Mouse (Mus musculus) lung, embryonic 15.5 days (tissue): Measurements from ENCODE around the gene Gm525. TPM values are rescaled to one million over a fixed set of nuclear protein-coding genes. Genes with fewer than 3 reads are reported as not detected.
A peak's percentile ranks its signal among the peaks of the same experiment; 100 is the strongest.

ENCODE experiments used
- ATAC-seq: fragments of 200-750 bp; cut with Nextera tagmentation; 2 replicates; pipeline ENCODE4 v1.8.0; 2017; ENCODE audit warnings: moderate number of reproducible peaks, borderline replicate concordance; ENCODE audit not compliant: low FRiP score, low TSS enrichment; ENCODE audit errors: extremely low read depth
- H3K27ac ChIP-seq: fragments of 300-500 bp; sonication (generic); 2 replicates; pipeline ENCODE4 v1.5.1; 2015; ENCODE audit warnings: moderate library complexity, mild to moderate bottlenecking, inconsistent platforms
- H3K27me3 ChIP-seq: fragments of 300-500 bp; sonication (generic); 2 replicates; pipeline ENCODE4 v1.6.1; 2015; ENCODE audit warnings: inconsistent platforms
- H3K36me3 ChIP-seq: fragments of 300-500 bp; sonication (generic); 2 replicates; pipeline ENCODE4 v1.6.1; 2015; ENCODE audit warnings: inconsistent platforms
- H3K4me1 ChIP-seq: fragments of 300-500 bp; sonication (generic); 2 replicates; pipeline ENCODE4 v1.6.1; 2015; ENCODE audit warnings: inconsistent platforms
- H3K4me2 ChIP-seq: fragments of 300-500 bp; sonication (generic); 2 replicates; pipeline ENCODE4 v1.6.1; 2015; ENCODE audit warnings: inconsistent platforms, mild to moderate bottlenecking, moderate library complexity
- H3K4me3 ChIP-seq: fragments of 300-500 bp; sonication (generic); 2 replicates; pipeline ENCODE4 v1.5.1; 2015; ENCODE audit warnings: mild to moderate bottlenecking, inconsistent platforms
- H3K9ac ChIP-seq: fragments of 300-500 bp; sonication (generic); 2 replicates; pipeline ENCODE4 v1.6.1; 2015; ENCODE audit warnings: inconsistent platforms
- H3K9me3 ChIP-seq: fragments of 300-500 bp; sonication (generic); 2 replicates; pipeline ENCODE4 v1.6.1; 2016; ENCODE audit warnings: inconsistent platforms
- WGBS: fragments of 180-500 bp; shearing (Covaris S2); methylation state at CpG from one replicate; pipeline ENCODE4 v1.1.7; 2015; 5-methylcytosine and 5-hydroxymethylcytosine counted together
- polyA plus RNA-seq: library from polyadenylated mRNA; unstranded; fragments of >200 nt; fragmentation: Nextera tagmentation; extraction: Ambion mirVana; gene quantifications from 2 replicates; pipeline ENCODE4 v1.2.1, GENCODE M21; 2015

The Gm525 gene
- polyA plus RNA-seq, 1 experiment from 2014 or later, result 2.2 TPM

DNA sequence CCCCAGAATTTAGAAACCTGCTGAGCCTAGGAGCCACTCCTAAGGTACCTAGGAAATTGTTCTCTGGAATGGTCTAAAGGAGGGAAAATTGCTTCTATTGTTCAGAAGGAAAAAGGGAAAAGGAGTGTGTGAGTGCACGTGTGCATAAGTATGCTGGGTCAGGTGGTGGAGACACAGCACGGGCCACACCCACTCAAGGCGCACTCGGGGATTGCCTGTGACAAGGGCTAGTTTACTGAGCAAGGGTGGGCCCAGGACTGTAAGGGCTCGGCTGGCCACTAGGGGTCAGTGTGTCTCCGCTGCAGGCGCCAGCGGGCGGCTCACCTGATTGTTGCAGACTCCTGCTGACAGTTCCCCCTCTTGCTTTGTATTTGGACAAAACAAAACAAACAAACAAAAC is 26.8 kb downstream of the Gm525 start:
- Histone ChIP-seq H3K36me3 (no peaks in the 10 kb centered on the region), H3K9ac (0 out of 2 replicates have a peak overlapping the region, but pooled peaks have one; percentile 37), H3K27ac (no peak overlapping the region)

DNA sequence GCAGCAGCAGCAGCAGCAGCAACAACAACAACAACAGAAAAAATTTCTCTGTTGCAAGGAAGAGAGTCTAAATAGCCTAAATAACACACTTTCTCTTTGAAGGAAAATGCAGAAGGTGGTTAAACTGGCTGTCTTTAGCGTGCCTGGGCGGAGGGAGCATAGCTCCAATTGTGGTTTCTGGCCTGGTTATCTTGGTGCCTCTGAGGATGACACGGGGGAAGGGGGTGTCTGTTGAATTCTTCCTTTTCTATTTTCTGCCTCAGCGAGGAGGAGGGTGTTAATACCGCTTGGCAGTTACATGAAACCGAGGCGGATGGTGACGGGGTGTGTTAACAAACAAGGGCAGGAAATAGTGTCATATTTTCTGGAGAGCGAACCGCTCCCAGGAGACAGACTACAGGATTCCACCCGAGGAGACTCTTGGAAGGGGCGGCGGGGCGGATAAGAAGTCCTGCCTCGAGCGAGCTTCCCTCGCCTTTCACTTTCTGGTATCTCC is 27.2 kb downstream of the Gm525 start:
- Histone ChIP-seq H3K4me3 (peak overlapping the region; percentile 40), H3K9ac (peak overlapping the region; percentile 37; the same call in 1 of the 2 replicates), H3K27me3 (no peaks in the 10 kb centered on the region), H3K4me2 (peak overlapping the region; percentile 76), H3K4me1 (no peaks in the 10 kb centered on the region), H3K27ac (no peak overlapping the region), H3K9me3 (no peaks in the 10 kb centered on the region), H3K36me3 (no peaks in the 10 kb centered on the region)
- no peak for ATAC-seq
- WGBS, result 13% methylated on average over 17 of the region's 17 CpGs

More for the DNA sequence above, 26.8 kb downstream of the Gm525 start:
- Histone ChIP-seq H3K27me3 (no peaks in the 10 kb centered on the region), H3K4me3 (peak overlapping the region; percentile 40), H3K4me1 (no peaks in the 10 kb centered on the region), H3K4me2 (peak overlapping the region; percentile 76), H3K9me3 (no peaks in the 10 kb centered on the region)
- peak; percentile 78; the same call in 1 of the 2 replicates for ATAC-seq
- 0% methylated on average over 9 of the region's 9 CpGs for WGBS

DNA sequence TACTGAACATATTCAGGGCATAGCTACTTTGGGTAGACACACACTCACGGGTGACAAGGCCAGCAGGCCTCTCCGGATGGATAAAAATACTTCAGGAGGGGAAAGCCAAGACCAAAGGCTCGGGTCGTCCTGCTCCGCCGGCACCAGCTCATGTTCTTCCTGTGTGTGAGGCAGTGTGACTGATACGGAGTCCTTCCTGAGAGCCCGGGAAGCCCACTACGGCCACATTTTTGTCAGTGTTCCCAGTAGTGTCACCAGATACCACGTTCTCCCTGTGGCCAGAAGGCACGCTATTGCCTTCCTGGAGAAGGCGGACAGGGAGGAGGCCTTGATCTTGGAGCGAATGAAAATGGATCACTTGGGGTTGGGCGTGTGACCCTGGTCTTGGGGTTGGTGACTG is 29.5 kb downstream of the Gm525 start:
- Histone ChIP-seq H3K9me3 (no peaks in the 10 kb centered on the region), H3K36me3 (no peaks in the 10 kb centered on the region), H3K4me1 (no peaks in the 10 kb centered on the region), H3K4me2 (no peak overlapping the region), H3K27me3 (no peaks in the 10 kb centered on the region), H3K9ac (no peak overlapping the region), H3K27ac (no peak overlapping the region), H3K4me3 (no peak overlapping the region)
- WGBS, result 79% methylated on average over 14 of the region's 14 CpGs
- ATAC-seq, result no peak

DNA sequence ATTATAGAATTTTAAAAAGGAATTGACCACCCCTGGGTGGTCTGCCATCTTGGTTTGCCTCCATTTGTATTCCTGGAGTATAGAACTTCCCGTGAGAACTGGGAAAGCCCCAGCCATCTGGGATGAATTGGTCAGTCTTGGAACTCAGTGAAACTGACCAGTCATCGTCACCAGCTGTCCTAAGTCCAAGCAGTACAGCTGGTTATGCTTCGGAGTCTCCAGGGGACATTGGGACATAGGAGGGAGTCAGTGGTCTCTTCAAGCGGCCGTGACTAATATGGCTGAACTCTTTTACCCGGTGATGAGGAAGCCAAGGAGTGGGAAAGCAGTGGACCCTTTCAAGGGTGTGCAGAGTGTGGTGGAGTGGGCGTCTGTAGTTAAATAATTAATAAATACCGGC is 31.6 kb downstream of the Gm525 start:
- no peaks in the 10 kb centered on the region for H3K4me1 ChIP-seq
- no peak; the same call in 1 of the 2 replicates for ATAC-seq
- no peaks in the 10 kb centered on the region for H3K27me3 ChIP-seq
- no peaks in the 10 kb centered on the region for H3K36me3 ChIP-seq
- no peaks in the 10 kb centered on the region for H3K9me3 ChIP-seq
- H3K9ac ChIP-seq, result no peak overlapping the region
- no peak overlapping the region for H3K4me3 ChIP-seq
- H3K4me2 ChIP-seq, result no peak overlapping the region
- no peak overlapping the region for H3K27ac ChIP-seq
- WGBS, result 94% methylated on average over 8 of the region's 8 CpGs

DNA sequence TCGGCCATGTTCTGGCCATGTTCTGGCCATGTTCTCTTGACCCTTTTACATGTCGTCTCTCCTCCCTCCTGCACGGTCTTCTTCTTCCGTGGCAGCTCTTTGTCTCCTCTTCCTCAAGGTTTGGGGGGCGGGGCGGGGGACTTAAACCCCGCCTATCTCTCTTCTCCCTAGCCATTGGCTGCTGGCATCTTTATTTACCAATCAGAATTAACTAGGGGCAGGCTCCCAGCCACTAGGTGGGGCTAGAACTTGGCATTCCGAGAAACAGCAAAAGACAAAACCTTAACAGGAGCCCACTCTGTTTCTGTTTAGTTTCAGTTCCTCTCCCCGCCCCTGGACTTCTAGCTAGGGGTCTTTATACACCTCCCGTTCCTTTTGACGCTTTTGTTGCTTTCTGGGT is 32.2 kb downstream of the Gm525 start:
- no peaks in the 10 kb centered on the region for H3K4me1 ChIP-seq
- no peaks in the 10 kb centered on the region for H3K36me3 ChIP-seq
- no peak overlapping the region for H3K27ac ChIP-seq
- 87% methylated on average over 11 of the region's 11 CpGs for WGBS
- no peak for ATAC-seq
- H3K27me3 ChIP-seq, result no peaks in the 10 kb centered on the region
- no peak overlapping the region for H3K9ac ChIP-seq
- no peaks in the 10 kb centered on the region for H3K9me3 ChIP-seq
- H3K4me2 ChIP-seq, result no peak overlapping the region
- no peak overlapping the region for H3K4me3 ChIP-seq

DNA sequence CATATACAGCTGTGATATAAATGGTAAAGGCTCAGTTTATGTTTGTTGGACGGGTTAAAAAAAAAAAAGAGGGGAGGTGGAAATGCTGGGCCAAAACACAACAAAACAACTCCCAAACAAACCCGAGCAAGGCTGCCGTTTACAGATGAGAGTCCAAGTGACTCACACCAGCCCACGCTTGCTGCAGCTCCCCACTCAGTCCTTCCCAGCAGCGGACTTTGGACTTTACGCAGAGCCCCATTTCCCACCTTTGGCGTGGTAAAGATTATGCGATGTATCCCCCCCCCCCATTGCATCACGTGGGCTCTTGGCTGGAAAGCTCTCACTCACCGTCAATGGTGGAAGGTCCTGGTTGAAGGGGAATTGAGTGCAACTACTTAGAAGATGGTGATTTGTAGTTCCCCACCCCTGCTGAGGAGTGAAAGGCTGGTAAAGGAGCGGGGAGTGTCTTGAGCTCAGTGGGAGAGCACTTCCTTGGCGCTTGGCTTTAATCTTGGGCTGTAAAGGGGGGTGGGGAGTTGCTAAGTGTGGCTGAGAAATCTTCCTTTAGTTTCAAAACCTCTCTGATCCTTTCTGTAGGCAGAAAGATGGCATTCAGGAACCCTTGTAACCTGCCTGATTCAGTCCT is 33.7 kb downstream of the Gm525 start:
- Histone ChIP-seq H3K9ac (no peak overlapping the region), H3K4me3 (no peak overlapping the region), H3K4me1 (no peaks in the 10 kb centered on the region), H3K9me3 (no peaks in the 10 kb centered on the region), H3K36me3 (no peaks in the 10 kb centered on the region), H3K27me3 (no peaks in the 10 kb centered on the region), H3K27ac (no peak overlapping the region), H3K4me2 (no peak overlapping the region)
- WGBS, result 31% methylated on average over 12 of the region's 12 CpGs
- ATAC-seq, result no peak

DNA sequence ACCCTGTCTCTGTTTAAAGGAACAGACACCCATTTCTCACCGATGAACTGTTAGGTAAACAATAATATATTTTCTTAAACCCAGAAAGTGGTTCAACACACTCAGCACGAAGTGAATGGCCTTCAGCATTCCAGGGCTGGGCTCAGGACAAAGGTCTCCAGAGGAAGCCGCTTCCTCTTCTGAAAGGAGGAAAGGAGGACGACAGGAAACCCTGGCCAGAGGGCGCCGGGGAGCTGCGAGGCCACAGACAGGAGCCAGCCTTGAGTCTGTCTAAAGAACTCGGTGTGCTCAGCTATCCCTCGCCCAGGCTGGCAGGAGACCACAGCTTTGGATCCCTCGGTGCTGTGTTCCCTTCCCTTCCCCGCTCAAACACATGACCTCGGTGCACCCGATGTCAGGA is 50.8 kb downstream of the Gm525 start:
- ATAC-seq, result no peak

DNA sequence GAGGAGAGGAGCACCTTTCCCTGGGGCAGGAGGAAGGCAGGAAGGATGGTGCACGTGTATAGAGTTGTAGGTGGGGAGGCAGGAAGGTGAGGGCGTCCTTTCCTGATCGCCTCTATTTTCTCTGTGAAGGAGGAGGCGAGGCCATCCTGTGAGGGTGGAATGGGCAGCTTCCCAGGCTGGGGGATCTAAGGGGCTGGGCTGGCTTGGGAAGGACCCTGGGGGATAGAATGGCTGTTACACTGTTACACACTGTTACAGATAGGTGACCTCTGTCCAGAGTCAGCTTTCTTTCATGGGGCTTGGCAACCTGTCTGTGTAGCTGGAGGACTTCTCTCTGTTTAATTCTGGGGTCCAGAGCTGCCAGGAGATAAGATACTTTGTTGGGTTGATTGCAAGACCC is 57.2 kb downstream of the Gm525 start:
- no peak overlapping the region for H3K27ac ChIP-seq
- WGBS, result 43% methylated on average over 4 of the region's 4 CpGs
- H3K27me3 ChIP-seq, result no peaks in the 10 kb centered on the region
- no peak for ATAC-seq
- no peak overlapping the region for H3K9ac ChIP-seq
- H3K36me3 ChIP-seq, result no peaks in the 10 kb centered on the region
- no peak overlapping the region for H3K4me2 ChIP-seq
- H3K4me1 ChIP-seq, result no peaks in the 10 kb centered on the region
- H3K9me3 ChIP-seq, result no peaks in the 10 kb centered on the region
- no peak overlapping the region for H3K4me3 ChIP-seq

More for the DNA sequence above, 50.8 kb downstream of the Gm525 start:
- no peak overlapping the region for H3K9ac ChIP-seq
- no peak overlapping the region for H3K4me3 ChIP-seq
- whole genome bisulfite sequencing, result 12% methylated on average over 13 of the region's 13 CpGs
- no peak overlapping the region for H3K27ac ChIP-seq
- H3K4me1 ChIP-seq, result peaks cover 4% of the 10 kb centered on the region; the same call in 1 of the 2 replicates
- no peak overlapping the region; the same call in 1 of the 2 replicates for H3K4me2 ChIP-seq
- no peaks in the 10 kb centered on the region for H3K36me3 ChIP-seq
- H3K9me3 ChIP-seq, result no peaks in the 10 kb centered on the region; the same call in 1 of the 2 replicates
- H3K27me3 ChIP-seq, result no peaks in the 10 kb centered on the region

DNA sequence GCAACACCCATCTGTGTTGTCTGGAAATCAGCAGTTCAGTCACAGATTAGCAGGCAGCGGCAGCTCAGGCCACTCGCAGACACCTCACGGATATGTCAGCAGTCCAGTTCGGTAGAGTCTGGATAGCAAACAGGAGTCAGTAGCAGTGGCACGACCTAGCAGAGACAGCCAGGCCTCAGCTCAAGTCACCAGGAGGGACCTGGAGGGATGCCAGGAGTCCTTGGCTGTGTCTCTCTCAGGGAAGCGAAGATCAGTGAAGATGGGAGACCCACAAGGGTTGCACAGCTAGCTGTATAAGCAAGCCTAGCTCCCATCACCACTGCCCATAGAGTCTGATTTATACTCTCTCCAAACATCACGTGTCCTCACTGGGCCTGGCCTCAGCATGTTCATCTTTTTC is 58.8 kb downstream of the Gm525 start:
- no peaks in the 10 kb centered on the region for H3K4me1 ChIP-seq
- H3K4me3 ChIP-seq, result no peak overlapping the region
- WGBS, result 44% methylated on average over 7 of the region's 7 CpGs
- H3K4me2 ChIP-seq, result no peak overlapping the region
- no peaks in the 10 kb centered on the region for H3K36me3 ChIP-seq
- no peak overlapping the region for H3K27ac ChIP-seq
- no peak for ATAC-seq
- H3K9ac ChIP-seq, result no peak overlapping the region
- no peaks in the 10 kb centered on the region for H3K9me3 ChIP-seq
- no peaks in the 10 kb centered on the region for H3K27me3 ChIP-seq

DNA sequence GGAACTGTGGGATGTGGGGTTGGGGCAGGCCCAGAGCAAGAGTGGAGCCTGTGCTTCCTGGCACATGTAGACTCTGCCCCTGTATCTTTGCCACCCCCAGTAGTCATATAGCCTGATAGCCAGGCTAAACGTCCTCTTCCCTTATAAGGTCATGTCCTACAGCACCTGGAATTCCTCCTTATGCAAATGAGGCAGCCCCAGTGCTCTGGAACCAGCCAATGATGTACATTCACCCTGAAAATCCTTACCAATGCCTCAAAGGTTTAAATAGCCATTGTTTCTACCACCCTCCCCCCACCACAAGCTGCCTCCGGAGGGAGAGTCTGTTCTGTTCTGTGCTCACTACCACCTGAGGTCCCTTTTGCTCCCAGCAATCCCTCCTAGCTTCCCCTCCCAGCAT is 60.6 kb downstream of the Gm525 start:
- Histone ChIP-seq H3K27me3 (no peaks in the 10 kb centered on the region), H3K27ac (no peak overlapping the region), H3K9ac (no peak overlapping the region), H3K4me3 (no peak overlapping the region), H3K9me3 (no peaks in the 10 kb centered on the region), H3K4me2 (no peak overlapping the region), H3K36me3 (no peaks in the 10 kb centered on the region), H3K4me1 (no peaks in the 10 kb centered on the region)
- no peak for ATAC-seq
- 54% methylated on average over 2 of the region's 2 CpGs for WGBS

DNA sequence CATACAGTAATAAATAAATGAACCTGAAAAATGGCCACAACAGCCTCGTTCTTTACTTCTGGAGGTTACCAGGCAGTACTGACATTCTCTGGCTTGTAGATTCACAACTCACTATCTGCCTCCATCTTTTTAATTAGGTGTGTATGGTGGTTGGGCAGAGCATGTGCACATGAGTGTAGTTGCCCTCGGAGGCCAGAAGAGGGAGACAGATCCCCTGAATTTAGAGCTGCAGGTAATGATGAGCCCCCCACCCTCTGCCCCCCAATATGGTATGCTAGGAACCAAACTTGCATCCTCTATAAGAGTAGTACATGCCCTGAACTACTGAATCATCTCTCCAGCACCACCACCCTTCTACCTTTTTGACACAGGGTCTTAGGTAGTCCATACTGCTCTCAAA is 64.3 kb downstream of the Gm525 start:
- WGBS, result 94% methylated on average over 2 of the region's 2 CpGs
- no peak overlapping the region for H3K27ac ChIP-seq

More for the DNA sequence above, 64.3 kb downstream of the Gm525 start:
- Histone ChIP-seq H3K4me2 (no peak overlapping the region), H3K4me1 (no peaks in the 10 kb centered on the region), H3K4me3 (no peak overlapping the region), H3K36me3 (no peaks in the 10 kb centered on the region), H3K27me3 (no peaks in the 10 kb centered on the region), H3K9me3 (no peaks in the 10 kb centered on the region), H3K9ac (no peak overlapping the region)
- ATAC-seq, result no peak
